Mouse (Mus musculus) neural tube, embryonic 15.5 days (tissue): ENCODE results near the gene 1700056E22Rik. TPM values are rescaled to one million over a fixed set of nuclear protein-coding genes. Genes with fewer than 3 reads are reported as not detected.

Experiments
- ATAC-seq: fragments of 200-750 bp; cut with Nextera tagmentation; 2 replicates; pipeline ENCODE4 v1.8.0; 2017; ENCODE audit warnings: mild to moderate bottlenecking, moderate TSS enrichment, moderate library complexity; ENCODE audit not compliant: low FRiP score
- H3K27ac ChIP-seq: fragments of 300-500 bp; sonication (generic); replicated peaks from 2 replicates; pipeline ENCODE4 v1.5.1; 2015; ENCODE audit warnings: mild to moderate bottlenecking, inconsistent platforms
- H3K27me3 ChIP-seq: fragments of 300-500 bp; sonication (generic); replicated peaks from 2 replicates; pipeline ENCODE4 v1.6.1; 2015; ENCODE audit warnings: inconsistent platforms
- H3K36me3 ChIP-seq: fragments of 300-500 bp; sonication (generic); 2 replicates; pipeline ENCODE4 v1.6.1; 2015; ENCODE audit warnings: inconsistent platforms
- H3K4me1 ChIP-seq: fragments of 300-500 bp; sonication (generic); 2 replicates; pipeline ENCODE4 v1.6.1; 2015; ENCODE audit warnings: inconsistent platforms
- H3K4me2 ChIP-seq: fragments of 300-500 bp; sonication (generic); 2 replicates; pipeline ENCODE4 v1.6.1; 2015; ENCODE audit warnings: inconsistent platforms, mild to moderate bottlenecking, moderate library complexity
- H3K4me3 ChIP-seq: fragments of 300-500 bp; sonication (generic); replicated peaks from 2 replicates; pipeline ENCODE4 v1.5.1; 2015; ENCODE audit warnings: mild to moderate bottlenecking, inconsistent platforms
- H3K9ac ChIP-seq: fragments of 300-500 bp; sonication (generic); replicated peaks from 2 replicates; pipeline ENCODE4 v1.6.1; 2015; ENCODE audit warnings: mild to moderate bottlenecking, inconsistent platforms
- H3K9me3 ChIP-seq: fragments of 300-500 bp; sonication (generic); replicated peaks from 2 replicates; pipeline ENCODE4 v1.6.1; 2016; ENCODE audit warnings: inconsistent platforms
- WGBS: fragments of 180-500 bp; shearing (Covaris S2); methylation state at CpG from one replicate; pipeline ENCODE4 v1.1.7; 2015; ENCODE audit warnings: mixed read lengths; 5-methylcytosine and 5-hydroxymethylcytosine counted together
- polyA plus RNA-seq: library from polyadenylated mRNA; unstranded; fragments of >200 nt; fragmentation: Nextera tagmentation; extraction: Ambion mirVana; gene quantifications from 2 replicates; pipeline ENCODE4 v1.2.1, GENCODE M21; 2015

Gene 1700056E22Rik
- polyA plus RNA-seq, 1 experiment from 2014 or later, result 0.91 TPM

- Histone ChIP-seq H3K4me3 (no peak overlapping the region), H3K27ac (no peak overlapping the region), H3K27me3 (no peaks in the 10 kb centered on the region), H3K4me1 (no peaks in the 10 kb centered on the region), H3K9me3 (no peaks in the 10 kb centered on the region), H3K9ac (no peak overlapping the region), H3K4me2 (no peak overlapping the region), H3K36me3 (no peaks in the 10 kb centered on the region)
- WGBS, result 83% methylated on average over 10 of the region's 10 CpGs
- ATAC-seq, result no peak
Observed at GRCm38 (mm10) chr1:184015995-184016730, 17.9 kb downstream of the 1700056E22Rik start.

GRCm38 (mm10) chr1:184014091-184014490 is 20.0 kb downstream of the 1700056E22Rik start:
- no peaks in the 10 kb centered on the region for H3K4me1 ChIP-seq
- no peaks in the 10 kb centered on the region for H3K27me3 ChIP-seq
- H3K27ac ChIP-seq, result no peak overlapping the region
- H3K36me3 ChIP-seq, result no peaks in the 10 kb centered on the region
- H3K9me3 ChIP-seq, result no peaks in the 10 kb centered on the region
- H3K9ac ChIP-seq, result no peak overlapping the region
- no peak for ATAC-seq
- no peak overlapping the region for H3K4me3 ChIP-seq
- no peak overlapping the region for H3K4me2 ChIP-seq
- 79% methylated on average over 3 of the region's 3 CpGs for WGBS

GRCm38 (mm10) chr1:184013106-184013505 is 21.0 kb downstream of the 1700056E22Rik start, which contains the start of gene Dusp10:
Dusp10 (plus strand) TSS chr1:184013302.
- no peak within 1 kb of the TSS for H3K4me3 ChIP-seq
- no peak within 1 kb of the TSS for H3K27ac ChIP-seq
- H3K9ac ChIP-seq, result no peak within 1 kb of the TSS
- no peak for ATAC-seq
- H3K4me2 ChIP-seq, result no peak within 1 kb of the TSS
- no peaks in the 10 kb centered on the region for H3K9me3 ChIP-seq
- no peaks in the 10 kb centered on the region for H3K27me3 ChIP-seq
- 88% methylated on average over 4 of the region's 4 CpGs for WGBS
- H3K4me1 ChIP-seq, result no peaks in the 10 kb centered on the region
- H3K36me3 ChIP-seq, result no peaks in the 10 kb centered on the region

- Histone ChIP-seq H3K27me3 (no peaks in the 10 kb centered on the region), H3K36me3 (no peaks in the 10 kb centered on the region), H3K4me1 (no peaks in the 10 kb centered on the region), H3K9me3 (no peaks in the 10 kb centered on the region), H3K4me3 (no peak overlapping the region), H3K27ac (no peak overlapping the region), H3K4me2 (no peak overlapping the region), H3K9ac (no peak overlapping the region)
- no peak for ATAC-seq
- WGBS, result 97% methylated on average over 6 of the region's 6 CpGs
Observed at GRCm38 (mm10) chr1:184011311-184011710, 22.8 kb downstream of the 1700056E22Rik start.

- Histone ChIP-seq H3K27ac (no peak overlapping the region), H3K9me3 (no peaks in the 10 kb centered on the region), H3K36me3 (no peaks in the 10 kb centered on the region), H3K4me2 (no peak overlapping the region), H3K9ac (no peak overlapping the region), H3K4me1 (no peaks in the 10 kb centered on the region), H3K27me3 (no peaks in the 10 kb centered on the region), H3K4me3 (no peak overlapping the region)
- no peak for ATAC-seq
Observed at GRCm38 (mm10) chr1:184006086-184006485, 28.0 kb downstream of the 1700056E22Rik start.

GRCm38 (mm10) chr1:184005315-184006058 is 28.6 kb downstream of the 1700056E22Rik start:
- Histone ChIP-seq H3K36me3 (no peaks in the 10 kb centered on the region), H3K4me3 (no peak overlapping the region), H3K9me3 (no peaks in the 10 kb centered on the region), H3K9ac (no peak overlapping the region), H3K4me2 (no peak overlapping the region), H3K27me3 (no peaks in the 10 kb centered on the region), H3K27ac (no peak overlapping the region), H3K4me1 (no peaks in the 10 kb centered on the region)
- no peak for ATAC-seq
- WGBS, result 74% methylated on average over 6 of the region's 6 CpGs

GRCm38 (mm10) chr1:184004311-184004710 is 29.8 kb downstream of the 1700056E22Rik start:
- no peak for ATAC-seq
- 27% methylated on average over 2 of the region's 2 CpGs for WGBS
- Histone ChIP-seq H3K36me3 (no peaks in the 10 kb centered on the region), H3K4me2 (no peak overlapping the region), H3K4me1 (no peaks in the 10 kb centered on the region), H3K27me3 (no peaks in the 10 kb centered on the region), H3K4me3 (no peak overlapping the region), H3K9me3 (no peaks in the 10 kb centered on the region), H3K27ac (no peak overlapping the region), H3K9ac (no peak overlapping the region)

GRCm38 (mm10) chr1:184002470-184002869 is 31.6 kb downstream of the 1700056E22Rik start:
- H3K4me1 ChIP-seq, result no peaks in the 10 kb centered on the region
- no peak overlapping the region for H3K9ac ChIP-seq
- H3K27ac ChIP-seq, result no peak overlapping the region
- H3K9me3 ChIP-seq, result no peaks in the 10 kb centered on the region
- H3K4me2 ChIP-seq, result no peak overlapping the region
- no peak for ATAC-seq
- H3K4me3 ChIP-seq, result no peak overlapping the region
- 78% methylated on average over 2 of the region's 2 CpGs for WGBS
- no peaks in the 10 kb centered on the region for H3K36me3 ChIP-seq
- no peaks in the 10 kb centered on the region for H3K27me3 ChIP-seq

- WGBS, result 64% methylated on average over 2 of the region's 2 CpGs
- no peak for ATAC-seq
- no peaks in the 10 kb centered on the region for H3K9me3 ChIP-seq
- no peak overlapping the region for H3K4me3 ChIP-seq
- no peak overlapping the region for H3K4me2 ChIP-seq
- no peaks in the 10 kb centered on the region for H3K27me3 ChIP-seq
- no peak overlapping the region for H3K27ac ChIP-seq
- H3K9ac ChIP-seq, result no peak overlapping the region
- H3K4me1 ChIP-seq, result no peaks in the 10 kb centered on the region
- H3K36me3 ChIP-seq, result no peaks in the 10 kb centered on the region
Observed at GRCm38 (mm10) chr1:183997207-183997606, 36.9 kb downstream of the 1700056E22Rik start.

GRCm38 (mm10) chr1:183991921-183992320 is 42.2 kb downstream of the 1700056E22Rik start:
- no peak overlapping the region for H3K4me2 ChIP-seq
- H3K9ac ChIP-seq, result no peak overlapping the region
- no peak overlapping the region for H3K4me3 ChIP-seq
- WGBS, result 92% methylated on average over 2 of the region's 2 CpGs
- no peak for ATAC-seq
- no peaks in the 10 kb centered on the region for H3K27me3 ChIP-seq
- H3K36me3 ChIP-seq, result no peaks in the 10 kb centered on the region
- no peak overlapping the region for H3K27ac ChIP-seq
- no peaks in the 10 kb centered on the region for H3K9me3 ChIP-seq
- H3K4me1 ChIP-seq, result no peaks in the 10 kb centered on the region

- H3K4me3 ChIP-seq, result no peak overlapping the region
Observed at GRCm38 (mm10) chr1:183987711-183988245, 46.3 kb downstream of the 1700056E22Rik start.

More at GRCm38 (mm10) chr1:183987711-183988245, 46.3 kb downstream of the 1700056E22Rik start:
- H3K9me3 ChIP-seq, result no peaks in the 10 kb centered on the region
- H3K27ac ChIP-seq, result no peak overlapping the region
- H3K4me1 ChIP-seq, result no peaks in the 10 kb centered on the region
- no peak for ATAC-seq
- H3K9ac ChIP-seq, result no peak overlapping the region
- H3K4me2 ChIP-seq, result no peak overlapping the region
- 80% methylated on average over 7 of the region's 7 CpGs for WGBS
- no peaks in the 10 kb centered on the region for H3K36me3 ChIP-seq
- no peaks in the 10 kb centered on the region for H3K27me3 ChIP-seq
